Mouse (Mus musculus): ENCODE measurements around the gene Chd1l.

Gene Chd1l

DNA sequence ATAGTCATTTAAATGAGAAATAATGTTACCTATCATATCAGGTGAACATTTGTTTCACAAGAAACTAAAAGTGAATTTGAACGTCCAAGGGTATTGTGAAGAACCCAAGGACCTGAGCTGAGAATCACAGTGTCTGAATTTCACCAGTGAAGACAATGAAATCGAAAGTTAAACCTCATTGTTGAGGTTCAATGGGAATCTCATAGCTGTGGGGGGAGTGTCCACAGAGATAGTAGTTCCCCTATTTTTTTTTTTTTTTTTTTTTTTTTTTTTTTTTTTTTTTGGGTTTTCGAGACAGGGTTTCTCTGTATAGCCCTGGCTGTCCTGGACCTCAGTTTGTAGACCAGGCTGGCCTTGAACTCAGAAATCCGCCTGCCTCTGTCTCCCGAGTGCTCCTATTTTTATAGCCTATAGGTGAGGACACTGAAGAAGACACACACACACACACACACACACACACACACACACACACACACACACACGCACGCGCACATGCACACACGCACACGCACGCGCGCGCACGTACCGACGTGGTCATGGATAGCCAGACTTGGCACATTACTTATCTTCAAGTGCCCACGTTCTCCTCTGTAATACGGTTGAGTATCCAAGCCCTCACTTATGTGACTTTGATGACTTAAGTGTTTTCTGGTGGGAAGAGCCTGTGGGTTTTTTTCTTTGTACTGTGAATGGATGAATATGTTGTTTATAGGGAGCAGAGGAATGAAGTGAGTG is 7.3 kb upstream of the Chd1l start:
- DNase-seq: no peak

DNA sequence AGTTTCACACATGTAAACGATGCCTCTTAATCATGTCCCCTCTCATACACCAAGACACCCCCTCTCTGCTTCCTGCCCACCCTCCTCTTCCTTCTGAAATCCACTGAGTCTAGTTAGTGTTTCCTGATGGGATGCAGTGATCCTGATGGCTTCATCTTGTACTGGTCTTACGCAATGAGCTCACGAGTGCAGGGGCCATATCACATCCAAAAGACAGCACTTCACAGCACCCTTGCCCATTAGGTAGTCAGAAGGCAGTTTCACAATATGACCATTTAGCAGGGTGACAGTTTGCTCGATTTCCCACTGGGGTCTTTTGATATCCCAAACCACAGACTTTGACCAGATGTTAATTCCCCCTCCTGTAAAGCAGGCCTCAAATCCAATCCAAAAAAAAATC is 5.9 kb upstream of the Chd1l start:
- DNase-seq: no peak

DNA sequence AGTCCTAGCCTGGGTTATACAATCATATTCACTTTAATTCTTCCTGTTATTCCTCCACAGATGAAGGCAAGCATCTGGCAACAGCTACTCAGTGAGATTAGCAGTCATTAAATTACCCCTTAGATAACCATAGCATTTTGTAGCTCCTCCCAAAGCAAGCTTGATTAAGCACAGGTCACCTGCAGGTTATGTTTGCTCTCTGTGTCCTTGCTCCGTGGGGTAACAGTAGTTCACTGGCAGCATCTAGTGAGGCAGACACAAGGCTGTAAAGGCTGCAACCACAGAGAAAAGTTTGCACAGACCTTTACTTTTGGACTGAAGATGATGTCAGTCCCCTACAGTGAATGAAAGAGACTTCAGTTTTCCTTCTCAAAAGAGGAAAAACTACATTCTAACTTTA is 5.2 kb upstream of the Chd1l start:
- no peak for DNase-seq

DNA sequence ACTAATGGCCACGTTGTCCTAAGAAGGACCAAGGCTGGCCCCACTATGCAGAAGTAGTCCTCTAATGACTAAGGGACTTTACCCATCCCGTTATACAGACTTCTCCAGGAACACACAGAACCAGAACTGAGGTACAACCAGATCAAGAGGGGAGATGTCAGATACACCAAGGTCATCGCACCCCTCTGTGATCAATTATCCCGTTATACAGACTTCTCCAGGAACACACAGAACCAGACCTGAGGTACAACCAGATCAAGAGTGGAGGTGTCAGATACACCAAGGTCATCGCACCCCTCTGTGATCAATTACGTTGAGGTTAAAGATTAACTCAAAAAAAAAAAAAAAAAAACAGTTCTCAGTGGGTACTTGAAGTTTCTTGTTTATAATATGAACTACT is 1.0 kb upstream of the Chd1l start:
- no peak for DNase-seq

DNA sequence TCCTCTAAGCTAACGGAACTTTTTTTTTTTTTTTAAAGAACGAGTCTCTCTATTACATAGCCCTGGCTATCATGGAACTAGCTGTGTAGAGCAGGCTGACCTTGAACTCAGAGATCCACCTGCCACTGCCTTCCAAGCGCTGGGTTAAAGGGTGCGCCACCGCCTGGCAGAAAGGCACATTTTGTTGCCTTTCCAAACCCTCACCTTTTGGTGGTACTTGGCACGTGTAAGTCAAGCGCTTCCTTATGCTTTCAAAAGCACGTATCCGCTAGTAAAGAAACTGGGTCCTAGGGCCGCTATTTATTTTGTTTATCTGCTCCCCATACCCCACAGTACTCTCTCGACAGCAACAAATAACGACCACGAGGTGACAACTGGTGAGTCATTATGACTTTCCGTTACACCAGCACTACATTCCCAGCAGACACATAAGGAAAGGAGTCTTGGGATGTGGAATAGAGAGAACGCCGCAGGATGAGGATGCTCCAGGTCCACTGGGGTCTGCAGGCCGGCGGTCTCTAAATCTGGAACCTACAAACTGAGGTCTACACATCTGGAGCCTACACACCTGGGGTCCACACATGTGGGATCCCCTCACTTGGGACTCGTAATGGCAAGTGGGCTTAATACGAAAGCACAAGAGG is 680 bp downstream of the Chd1l start:
- peak; percentile 50 to 67 for DNase-seq

DNA sequence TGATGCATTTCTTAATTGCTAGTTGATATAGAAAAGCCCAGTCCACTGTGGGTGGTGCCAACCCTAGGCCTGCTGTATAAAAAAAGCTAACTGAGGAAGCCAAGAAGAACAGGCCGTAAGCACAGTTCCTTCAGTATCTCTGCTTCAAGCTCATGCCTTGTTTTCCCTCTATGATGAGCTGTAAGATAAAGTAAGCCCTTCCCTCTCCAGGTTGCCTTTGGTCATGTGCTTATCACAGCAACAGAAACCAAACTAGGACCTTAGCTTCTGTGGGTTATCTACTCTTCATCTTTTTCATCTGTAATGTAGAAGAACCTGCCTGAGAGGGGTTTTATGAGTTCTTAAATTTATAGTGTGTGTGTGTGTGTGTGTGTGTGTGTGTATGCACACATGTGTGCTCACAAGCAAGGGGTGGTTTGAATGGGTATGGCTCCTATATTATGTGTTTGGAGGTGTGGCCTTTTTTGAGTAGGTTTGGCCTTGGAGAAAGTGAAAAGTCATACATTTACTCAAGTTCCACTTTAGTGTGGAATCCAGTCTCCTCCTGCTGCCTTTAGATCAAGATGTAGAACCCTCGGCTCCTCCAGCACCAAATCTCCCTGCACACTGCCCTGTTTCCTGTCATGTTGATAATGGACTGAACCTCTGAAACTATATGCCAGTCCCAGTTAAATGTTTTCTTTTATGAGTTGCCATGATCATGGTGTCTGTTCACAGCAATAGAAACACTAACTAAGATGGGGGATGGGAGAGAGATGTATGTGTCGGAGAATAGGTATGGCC is 9.8 kb downstream of the Chd1l start:
- no peak for DNase-seq

- DNase-seq: no peak
Measured at GRCm38 (mm10) chr3:97596796-97597195, 13.2 kb downstream of the Chd1l start.

DNA sequence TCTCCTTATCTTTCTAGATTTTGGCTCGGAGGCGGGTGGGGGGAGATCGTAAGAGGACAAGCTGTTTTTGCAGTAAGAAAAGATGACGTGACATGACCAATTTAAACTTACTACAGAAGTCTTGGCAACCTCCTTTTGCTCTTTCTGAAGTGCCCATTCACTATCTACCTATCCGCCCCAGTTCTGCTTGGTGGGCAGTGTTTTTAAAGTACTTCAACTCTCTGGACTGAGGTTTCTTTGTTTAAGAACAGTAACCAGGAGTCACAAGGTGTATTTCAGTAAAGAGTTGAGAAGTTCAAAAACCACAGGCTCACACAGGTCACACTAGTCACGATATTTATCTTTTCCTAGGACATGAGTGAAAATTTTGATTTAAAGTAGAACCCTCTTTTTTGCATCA is 14.9 kb downstream of the Chd1l start:
- DNase-seq: no peak

DNA sequence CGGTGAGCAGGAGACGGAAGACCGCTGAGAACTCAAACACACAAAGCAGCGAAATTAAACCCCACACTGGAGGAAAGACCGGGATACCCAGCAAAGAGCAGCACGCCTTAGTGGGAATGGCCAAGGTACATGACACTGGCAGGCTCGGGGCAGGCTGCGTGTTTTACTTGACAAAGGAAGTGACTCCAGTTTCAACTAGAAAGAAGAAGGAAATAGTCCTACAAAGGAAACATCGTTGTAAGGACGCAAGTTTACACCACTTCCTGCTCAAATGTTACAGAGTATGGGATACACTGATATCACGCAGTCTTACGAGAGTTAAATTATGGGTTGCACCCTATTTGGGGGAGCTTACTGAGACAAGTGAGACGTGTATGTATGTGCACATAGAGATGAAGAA is 15.9 kb downstream of the Chd1l start:
- no peak for DNase-seq

- DNase-seq: no peak
Measured at GRCm38 (mm10) chr3:97593089-97593488, 16.9 kb downstream of the Chd1l start.

- DNase-seq: no peak
Measured at GRCm38 (mm10) chr3:97590699-97591098, 19.3 kb downstream of the Chd1l start.

DNA sequence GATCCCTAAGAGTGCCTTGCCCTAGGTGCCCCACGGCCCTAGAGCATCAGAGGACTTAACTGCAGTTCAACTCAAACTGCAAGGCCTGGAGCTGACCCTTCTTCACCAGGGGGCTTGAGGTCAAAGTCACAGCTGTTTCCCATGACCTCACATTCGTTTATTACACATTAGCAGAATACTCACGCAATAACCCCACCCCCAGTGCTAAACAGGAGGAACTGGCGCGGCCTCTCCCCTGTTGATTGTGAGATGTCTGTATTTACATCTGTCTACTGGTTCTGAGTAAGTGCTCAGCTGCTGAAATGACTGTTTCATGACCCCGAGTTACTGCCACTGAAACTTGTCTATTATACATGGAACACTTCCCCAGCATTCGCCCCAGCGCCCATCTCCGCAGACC is 22.3 kb downstream of the Chd1l start:
- no peak for DNase-seq

DNA sequence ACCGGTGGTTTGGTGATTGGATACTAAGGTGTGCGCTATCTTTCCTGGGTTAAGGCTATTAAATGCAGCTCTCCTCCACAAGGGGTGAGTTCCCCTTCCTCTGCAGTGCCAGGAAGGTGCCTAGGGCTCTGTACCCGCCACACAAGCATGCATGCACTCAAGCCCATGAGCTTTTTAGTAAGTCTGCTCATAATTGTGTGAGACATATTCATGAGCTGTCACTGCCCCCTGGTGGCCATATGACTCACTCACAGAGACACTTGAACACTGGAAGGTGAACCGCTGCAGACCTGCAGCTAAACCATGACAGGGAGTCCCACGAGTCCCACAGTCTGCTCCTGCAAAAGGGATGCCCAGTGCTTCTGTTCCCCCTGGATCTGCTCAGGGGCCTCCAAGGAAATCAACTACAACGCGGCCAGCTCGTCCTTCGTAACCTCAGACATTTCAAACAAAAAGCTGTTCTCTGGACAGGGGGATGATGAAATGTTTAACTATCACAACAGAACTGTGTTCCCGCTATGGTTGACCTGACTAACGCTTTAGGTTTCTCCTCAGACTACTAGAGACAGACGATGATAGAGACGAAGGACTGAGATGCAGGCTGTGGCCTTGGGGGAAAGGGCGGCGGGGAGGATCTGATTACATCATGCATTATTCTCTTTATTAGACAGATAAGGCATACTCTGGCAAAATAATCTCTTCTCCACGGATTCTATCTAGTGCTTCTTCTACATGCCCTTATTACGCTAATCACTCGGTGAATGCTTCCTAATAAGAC is 24.4 kb downstream of the Chd1l start:
- DNase-seq: peak; percentile 24 to 37

DNA sequence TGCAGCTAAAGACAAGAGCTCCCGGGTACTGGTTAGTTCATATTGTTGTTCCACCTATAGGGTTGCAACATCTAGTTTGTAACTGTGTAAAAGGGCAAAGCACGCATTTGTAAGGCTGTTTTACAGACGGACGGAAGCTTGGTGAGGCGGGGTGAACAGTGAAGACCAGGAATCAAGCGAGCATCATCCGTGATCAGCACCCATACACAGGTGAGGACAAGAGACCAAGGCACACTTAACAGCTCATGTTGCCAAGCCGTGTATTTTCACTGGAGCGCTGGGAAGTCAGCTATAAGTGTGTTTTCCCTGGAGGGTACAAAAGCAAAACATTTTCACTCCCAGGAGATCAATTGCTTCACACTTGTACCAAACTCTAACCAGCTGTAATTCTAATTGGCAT is 36.2 kb downstream of the Chd1l start:
- no peak for DNase-seq

DNA sequence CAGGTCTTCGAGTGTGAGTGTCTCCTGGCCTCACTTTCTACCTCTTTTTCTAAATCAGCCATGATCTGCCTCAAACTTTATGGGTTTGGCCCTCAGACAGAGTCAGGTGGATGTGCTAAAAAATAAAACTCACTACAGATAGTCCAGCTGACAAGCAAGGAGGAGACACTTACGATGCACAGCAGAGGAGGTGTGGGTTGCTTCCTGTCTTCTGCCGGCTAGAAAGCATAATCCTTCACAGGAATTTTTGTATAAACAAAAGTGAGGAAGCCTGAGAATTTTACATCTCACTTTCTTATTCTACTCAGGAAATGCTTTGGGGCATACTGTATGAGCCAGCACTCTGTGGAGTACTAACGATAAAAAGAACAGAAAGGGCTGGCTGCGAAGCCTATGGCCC is 45.4 kb downstream of the Chd1l start:
- no peak for DNase-seq

DNA sequence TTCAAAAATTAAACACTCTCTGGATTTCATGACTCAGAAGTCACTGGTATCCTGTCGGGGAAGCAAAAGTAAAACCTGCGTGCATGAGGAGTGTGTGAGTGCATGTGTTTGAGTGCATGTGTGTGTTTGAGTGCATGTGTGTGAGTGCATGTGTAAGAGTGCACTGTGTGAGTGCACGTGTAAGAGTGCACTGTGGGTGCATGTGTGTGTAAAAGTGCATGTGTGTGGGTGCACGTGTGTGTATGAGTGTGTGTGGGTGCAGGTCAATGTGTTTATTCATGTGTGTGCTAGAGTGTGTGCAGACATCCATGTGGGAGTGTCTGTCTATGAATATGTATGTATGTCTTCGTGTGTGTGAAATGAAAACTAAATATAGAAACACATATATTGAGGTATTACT is 51.4 kb downstream of the Chd1l start:
- DNase-seq: no peak

- no peak for DNase-seq
Measured at GRCm38 (mm10) chr3:97546205-97546604, 63.8 kb downstream of the Chd1l start.

GRCm38 (mm10) chr3:97540171-97540570 is 69.8 kb downstream of the Chd1l start:
- DNase-seq: no peak

GRCm38 (mm10) chr3:97538634-97539033 is 71.4 kb downstream of the Chd1l start:
- no peak for DNase-seq

DNA sequence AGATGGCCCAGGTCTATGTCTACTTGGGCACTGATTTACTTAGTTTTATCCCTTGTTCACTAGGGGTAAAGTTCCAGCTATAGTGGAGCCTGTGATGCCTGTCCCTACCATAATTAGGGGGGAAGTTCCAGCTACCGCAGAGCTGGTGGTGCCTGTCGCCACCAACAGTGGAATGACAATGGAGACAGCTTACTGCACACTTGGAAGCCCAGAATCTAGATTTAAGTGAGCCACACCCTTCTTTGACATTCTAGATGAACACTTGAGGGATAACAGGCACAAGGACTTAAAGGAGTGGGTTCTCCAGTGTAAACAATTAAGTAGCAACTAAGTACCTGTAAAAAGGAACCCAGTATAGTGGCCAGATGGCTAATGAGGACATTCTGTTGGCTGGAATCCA is 73.0 kb downstream of the Chd1l start:
- DNase-seq: no peak

DNA sequence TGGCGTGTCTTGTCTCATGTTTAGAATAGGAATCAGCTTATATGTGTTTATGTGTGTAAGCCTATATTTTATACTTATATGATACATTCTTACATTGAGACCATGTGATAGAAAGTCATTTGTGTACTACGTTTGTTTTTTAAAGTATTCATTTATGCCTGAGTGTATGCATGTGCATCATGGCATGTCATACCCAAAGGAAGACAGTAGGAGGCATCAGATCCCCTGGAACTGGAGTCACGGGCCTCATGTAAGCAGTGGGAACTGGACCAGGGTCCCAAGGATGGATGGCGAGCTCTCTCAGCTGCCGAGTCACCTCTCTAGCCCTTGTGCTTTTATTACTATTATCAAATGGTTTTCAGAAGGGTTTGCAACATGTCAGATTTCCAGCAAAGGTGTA is 74.3 kb downstream of the Chd1l start:
- DNase-seq: no peak

- DNase-seq: no peak
Measured at GRCm38 (mm10) chr3:97525458-97525857, 84.5 kb downstream of the Chd1l start.

GRCm38 (mm10) chr3:97524835-97525234 is 85.2 kb downstream of the Chd1l start:
- peak in 1 of 2 experiments; percentile 3 for DNase-seq

All from thymus, adult 18-20 months (tissue).